Mouse (Mus musculus) gastrocnemius, adult 18-20 months (tissue): Measurements from ENCODE around the gene Zfp108. TPM values are rescaled to one million over a fixed set of nuclear protein-coding genes. Genes with fewer than 3 reads are reported as not detected.

Experiments
- DNase-seq: peaks from one replicate; pipeline ENCODE4 v3.0.0; 2021; ENCODE audit warnings: low spot score
- total RNA-seq, 2 experiments: library from RNA; stranded (reverse); gene quantifications; 2 replicates each; pipeline ENCODE4 v1.2.3; 2021

The Zfp108 gene
- total RNA-seq, 2 experiments from 2014 or later, result 1.8 to 2.1 TPM

DNA sequence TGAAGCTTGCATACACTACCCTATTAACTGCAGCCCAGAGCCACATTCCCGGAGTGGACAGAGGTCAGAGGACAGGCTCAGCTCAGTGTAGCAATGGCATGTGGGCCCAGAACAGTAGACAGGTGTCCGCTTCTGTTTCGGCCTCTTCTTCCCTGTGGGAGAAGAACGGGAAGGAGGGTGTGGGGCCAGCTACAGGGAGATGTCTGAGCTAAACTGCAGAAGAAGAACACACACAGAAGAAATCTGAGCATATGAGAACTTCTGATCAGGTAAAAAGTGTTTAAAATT is 26.2 kb downstream of the Zfp108 start:
- DNase-seq, result no peak

DNA sequence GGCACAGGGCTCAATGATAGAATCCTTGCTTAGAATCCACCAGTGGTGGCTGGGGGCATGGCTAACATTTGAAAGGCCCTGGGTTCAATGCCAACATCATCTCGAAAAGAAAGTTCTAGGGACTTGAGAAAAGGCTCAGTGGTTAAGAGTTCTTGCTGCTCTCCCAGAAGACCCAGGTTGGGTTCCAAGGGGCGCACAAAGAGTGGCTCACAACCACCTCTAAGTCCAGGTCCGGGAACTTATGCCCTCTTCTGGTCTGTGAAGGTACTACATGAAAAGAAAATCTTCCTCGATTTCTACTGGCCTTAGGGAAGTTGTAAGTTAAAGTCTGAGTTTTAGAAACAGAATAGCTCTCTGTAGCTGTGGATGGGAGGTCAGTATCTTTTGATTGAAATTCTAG is 31.5 kb downstream of the Zfp108 start:
- no peak for DNase-seq

DNA sequence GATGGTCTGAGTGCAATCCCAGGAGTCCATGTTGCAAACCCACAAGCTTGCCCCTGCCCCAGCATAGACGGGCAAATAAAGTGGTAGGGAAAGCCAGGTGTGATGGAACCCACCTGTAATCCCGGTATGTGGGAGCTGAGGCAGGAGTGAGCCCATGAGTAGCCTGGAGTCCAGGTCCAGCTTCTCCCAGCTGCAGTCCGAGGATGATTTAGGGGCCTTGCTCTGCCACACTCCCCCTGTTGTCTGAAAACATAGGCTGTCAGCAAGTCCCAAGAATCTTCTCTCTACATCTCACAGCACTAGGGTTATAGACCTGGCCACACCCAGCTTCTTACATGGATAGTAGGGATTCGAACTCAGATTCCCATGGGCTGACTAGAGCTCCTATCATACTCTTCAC is 32.3 kb downstream of the Zfp108 start:
- no peak for DNase-seq

DNA sequence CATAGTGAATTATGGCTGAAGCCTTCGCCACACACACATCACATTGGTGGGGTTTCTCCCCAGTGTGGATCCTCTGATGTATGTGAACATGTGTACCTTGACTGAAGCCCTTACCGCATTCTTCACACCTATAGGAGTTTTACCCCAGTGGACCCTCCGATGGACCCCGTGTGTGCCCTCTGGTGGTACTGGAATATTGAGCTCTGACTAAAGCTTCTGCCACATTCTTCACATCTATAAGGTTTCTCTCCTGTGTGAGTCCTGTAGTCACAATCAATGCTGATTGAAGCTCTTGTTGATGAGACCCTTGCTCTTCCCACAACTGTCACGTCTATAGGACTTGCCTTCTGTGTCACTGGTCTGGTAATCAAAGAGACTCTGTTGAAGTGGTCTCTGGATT is 33.1 kb downstream of the Zfp108 start:
- DNase-seq, result no peak

DNA sequence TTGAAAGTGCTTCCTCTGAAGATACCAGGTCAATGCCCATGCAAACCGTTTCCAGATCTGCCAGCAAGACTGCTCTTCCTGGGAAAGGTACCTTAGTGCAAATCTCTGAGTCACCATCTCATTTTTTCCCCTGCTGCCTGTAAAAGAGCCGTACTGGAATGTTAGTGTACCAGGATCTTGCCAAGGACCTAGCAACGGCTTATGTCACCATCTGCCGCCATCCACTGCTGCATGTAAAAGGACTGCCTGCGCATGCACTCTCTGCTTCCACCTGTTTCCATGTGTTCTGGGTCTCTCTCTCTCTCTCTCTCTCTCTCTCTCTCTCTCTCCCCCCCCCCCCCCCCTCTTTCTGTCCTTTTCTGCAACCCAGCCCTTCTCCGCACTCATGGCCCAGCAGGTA is 33.9 kb downstream of the Zfp108 start:
- no peak for DNase-seq

DNA sequence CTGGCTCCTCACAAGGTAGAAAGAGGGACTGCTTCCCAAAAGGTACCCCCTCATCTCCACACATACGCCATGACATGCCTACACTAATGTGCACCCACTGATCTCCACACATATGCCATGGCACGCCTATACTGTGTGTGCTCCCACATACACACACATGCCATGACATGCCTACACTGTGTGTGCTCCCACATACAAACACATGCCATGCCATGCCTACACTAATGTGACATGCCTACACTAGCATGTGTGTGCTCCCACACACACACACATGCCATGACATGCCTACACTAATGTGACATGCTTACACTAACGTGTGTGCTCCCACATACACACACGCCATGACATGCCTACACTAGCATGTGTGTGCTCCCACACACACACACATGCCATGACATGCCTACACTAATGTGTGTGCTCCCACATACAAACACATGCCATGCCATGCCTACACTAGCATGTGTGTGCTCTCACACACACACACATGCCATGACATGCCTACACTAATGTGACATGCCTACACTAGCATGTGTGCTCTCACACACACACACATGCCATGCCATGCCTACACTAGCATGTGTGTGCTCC is 35.6 kb downstream of the Zfp108 start:
- DNase-seq, result no peak

DNA sequence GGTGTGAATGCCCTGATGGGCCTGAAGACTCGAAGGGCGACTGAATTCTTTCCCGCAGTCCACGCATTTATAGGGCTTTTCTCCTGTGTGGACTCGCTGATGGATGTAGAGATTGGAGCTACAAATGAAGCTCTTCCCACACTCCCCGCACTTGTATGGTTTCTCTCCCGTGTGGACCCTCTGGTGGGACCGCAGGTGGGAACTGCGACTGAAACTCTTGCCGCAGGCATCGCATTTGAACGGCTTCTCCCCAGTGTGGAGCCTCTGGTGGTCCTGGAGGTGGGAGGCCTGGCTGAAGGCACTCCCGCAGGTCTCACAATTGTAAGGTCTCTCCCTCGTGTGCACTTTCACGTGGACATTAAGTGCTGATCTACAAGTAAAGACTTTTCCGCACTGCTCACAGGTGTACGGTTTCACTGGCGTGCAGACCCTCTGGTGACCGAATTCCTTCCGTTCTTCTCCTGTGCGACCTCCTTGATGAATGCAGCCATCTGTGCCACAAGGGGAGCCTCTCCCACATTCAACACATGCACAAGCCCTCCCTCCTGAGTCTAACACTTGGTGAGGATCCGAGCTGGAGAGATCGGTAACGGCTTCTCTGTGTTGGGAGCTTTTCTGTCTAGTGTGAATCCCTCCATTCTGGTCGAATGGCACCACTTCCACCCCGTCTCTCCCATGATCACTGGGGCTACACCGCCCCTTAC is 36.9 kb downstream of the Zfp108 start:
- DNase-seq, result no peak

DNA sequence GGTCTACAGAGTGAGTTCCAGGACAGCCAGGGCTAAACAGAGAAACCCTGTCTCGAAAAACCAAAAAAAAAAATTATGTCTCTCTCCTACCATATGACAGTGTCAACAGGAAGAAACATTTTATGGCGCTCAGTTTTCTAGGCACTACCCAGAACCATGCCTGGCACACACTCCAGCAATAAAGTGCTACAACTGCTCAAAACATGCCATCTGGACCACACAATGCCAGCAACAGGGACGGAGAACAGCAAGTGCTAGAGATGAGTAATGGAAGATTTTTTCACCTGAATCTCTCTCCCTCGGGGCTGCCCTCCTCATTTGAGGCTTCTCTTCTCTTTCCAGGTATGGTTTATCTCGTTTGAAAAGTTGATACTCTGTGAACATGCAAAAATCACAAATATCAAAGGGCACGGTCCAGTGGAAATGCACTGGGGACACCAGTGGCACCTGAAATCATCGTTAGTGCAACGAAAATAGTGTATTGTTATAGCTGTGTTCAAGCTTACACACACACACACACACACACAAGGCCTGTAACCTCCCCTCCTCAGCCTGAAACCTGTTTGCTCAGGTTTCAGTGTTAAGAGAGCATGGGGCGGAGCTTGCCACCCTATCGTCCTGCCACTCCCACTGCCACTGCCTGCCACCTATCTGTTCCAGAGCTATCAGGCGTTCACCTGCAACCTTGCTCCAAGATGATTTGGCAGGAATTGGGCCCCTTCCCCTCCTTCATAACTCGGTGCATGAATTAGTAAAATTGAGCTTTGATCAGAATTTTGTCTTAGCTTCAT is 38.7 kb downstream of the Zfp108 start:
- DNase-seq, result no peak

DNA sequence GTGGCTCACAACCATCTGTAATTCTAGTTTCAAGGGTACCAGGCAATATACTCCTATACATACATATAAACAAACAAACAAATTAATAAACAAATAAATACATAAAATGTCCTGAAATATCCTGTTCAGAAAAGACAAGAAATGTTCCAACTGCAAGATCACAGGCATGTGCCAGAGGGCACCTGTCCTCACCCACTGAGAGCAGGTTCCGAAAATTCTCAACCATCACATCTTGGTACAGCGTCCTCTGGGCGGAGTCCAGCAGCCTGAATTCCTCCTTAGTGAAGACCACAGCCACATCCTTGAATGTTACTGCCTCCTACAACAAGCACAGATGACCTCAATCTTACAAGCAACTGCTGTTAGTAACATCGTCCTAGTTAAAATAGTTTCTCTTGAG is 40.2 kb downstream of the Zfp108 start:
- DNase-seq, result no peak

DNA sequence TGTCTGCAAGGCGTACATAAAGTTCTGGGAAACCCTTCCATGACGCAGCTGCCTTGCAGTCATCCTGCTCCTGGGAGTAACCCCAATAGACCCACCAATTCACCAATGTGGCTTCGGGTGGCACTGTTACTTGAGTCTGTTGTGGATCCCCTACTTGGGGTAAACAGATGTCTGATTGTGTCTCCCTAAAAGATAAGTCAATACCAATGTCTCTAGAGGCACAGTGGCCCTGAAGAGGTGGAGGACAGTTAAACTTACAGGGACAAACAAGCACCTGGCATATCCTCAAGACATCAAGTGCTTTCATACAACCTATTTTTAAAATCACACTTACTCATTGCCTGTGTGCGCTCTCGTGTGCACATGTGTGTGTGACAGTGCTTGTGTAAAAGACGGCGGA is 40.8 kb downstream of the Zfp108 start:
- no peak for DNase-seq

DNA sequence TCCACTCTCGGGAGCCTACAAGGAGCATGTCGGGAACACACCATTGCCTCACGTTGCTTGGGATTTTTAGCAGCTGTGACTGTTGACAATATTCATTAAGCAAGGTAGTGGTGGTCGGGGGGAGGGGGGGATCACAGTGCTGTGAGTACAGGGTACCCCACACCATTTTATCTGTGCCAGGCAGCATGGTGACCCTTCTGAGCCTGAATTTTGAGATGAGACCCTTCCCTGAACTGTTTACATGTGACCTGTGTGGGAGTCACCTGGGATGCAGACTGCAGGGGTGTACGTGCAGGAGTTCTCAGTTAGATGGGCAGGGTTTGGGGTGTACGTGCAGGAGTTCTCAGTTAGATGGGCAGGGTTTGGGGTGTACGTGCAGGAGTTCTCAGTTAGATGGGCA is 41.8 kb downstream of the Zfp108 start:
- DNase-seq, result no peak

DNA sequence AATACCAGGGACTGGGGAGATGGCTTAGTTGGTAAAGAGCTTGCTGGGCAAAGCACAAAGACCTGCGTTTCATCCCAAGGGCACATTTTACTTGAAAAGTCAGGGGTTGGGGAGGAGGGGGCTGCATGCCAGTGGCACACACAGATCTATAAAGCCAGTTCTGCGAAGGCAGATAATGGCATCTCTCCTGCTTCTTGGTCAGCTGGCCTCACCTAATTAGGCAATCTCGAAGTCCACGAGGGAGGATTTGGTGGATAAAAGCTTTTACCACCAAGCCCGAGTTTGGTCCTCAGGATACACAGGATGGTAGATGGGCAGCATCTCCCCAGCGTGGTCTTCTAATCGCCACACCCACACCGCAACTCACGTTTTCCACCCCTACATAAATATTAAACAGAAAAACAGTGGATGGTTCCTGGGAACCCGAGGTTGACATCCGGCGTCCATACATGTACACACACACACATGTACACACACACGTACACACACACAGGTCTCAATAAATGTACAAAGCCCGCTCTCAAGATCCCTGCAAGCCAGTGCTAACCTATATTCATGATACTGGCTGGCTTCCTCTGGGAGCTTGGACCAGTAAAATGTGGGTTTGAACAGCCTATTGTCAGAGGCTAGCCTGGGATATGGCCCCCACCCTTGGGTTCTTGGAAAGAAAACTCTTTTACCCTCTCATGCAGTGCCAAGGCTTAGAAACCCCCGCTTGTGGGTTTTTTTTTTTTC is 42.9 kb downstream of the Zfp108 start:
- no peak for DNase-seq

DNA sequence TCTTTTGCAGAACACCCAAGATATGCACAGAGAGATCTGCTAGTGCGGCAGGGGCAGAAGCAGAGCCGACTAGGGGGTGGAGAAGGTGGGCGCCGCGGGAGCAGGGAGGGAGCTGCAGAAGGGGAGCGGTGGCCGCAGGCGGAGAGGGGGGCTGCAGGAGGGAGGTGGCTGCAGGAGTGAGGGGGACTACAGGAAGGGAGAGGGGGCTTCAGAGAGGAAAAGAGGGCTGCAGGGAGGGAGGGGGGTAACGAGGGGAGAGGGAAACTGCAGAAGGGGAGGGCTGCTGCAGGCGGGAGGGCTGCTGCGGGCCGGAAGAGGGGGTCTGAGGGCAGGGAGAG is 44.0 kb downstream of the Zfp108 start:
- DNase-seq, result no peak

DNA sequence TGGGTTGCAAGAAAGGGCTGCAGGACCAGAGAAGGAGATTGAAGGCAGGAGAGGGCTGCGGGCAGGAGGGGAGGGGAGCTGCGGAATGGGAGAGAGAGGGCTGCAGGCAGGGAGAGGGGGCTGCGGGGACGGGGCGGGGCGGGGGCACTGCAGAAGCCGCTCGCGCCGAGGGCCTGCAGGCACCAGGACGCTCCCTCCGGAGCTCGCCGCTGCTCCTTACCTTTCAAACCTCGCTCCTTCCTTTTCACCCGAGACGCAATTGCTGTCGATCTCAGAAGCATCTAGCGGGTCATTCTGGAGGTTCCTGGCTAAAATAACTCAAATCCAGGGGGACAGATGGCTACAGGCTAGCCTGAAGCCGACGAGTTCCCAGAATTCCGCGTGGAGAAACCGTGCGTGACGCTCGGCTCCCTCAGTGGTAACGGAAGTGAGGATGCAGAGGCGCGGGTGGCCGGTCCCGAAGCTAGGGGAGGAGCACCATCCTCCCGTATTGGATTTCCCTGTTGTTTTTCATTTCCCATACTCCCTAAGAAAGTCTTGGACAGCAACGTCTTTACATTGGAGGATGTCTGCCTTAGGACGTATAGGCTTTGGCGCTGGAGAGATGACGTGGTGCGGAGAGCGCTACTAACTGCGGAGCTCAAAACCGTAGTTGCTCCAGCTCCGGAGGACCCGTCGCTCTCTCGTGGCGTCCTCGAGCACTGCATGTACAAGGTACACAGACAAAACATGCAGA is 44.5 kb downstream of the Zfp108 start:
- DNase-seq, result peak; percentile 66

DNA sequence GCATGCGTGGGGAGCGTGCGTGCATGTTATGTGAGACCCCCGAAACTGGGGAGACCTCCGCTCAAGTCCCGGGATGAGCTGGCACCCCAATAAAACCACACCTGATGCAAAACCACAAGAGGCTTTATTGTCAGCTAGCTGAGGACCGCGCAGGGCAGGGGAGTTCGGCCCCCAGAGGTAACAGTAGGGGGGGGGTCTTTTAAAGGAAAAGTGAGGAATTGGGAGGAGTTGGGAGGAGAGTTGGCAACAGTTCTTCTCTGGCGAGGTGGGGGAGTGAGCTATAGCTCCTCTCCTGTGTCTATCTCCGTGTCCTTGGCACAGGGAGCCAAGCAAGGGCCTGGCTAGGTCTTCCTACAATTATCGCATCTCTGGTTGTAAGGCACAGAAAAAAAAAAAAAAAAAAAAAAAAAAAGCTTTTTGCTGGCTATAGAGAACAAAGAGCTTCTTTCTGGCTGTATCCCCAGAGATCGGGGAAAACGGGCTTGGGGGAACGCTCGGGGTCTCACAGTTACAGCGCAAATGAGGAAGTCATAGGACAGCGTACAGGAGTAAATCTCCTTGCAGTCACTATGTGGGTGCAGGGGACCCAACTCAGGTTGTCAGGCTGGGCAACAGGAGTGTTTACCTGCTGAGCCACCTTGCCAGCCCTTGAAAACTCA is 45.4 kb downstream of the Zfp108 start:
- peak; percentile 14 for DNase-seq

DNA sequence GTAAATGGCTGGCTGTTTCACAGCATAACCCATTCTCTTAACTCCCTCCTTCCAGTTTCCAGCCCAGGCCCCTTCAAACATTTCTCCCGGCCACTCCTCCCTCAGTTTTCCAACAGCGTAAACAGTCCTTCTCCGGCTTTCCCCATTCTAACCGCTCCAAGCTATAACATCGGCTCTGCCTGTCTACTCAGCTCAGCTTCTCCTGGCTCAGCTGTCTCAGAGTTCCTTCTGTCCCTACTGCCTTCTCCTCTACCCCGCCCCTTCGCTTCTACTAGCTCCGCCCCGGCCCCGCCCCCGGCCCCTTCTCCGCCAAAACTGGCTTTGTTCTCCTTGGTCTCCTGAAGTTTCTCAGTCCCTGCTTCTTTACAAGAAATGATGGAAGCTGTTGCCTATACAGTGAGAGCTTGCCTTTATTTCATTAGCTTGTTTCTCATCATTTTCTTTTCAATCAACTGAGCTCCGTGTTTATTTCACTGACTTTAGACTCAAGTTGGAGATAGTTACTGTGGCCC is 46.2 kb downstream of the Zfp108 start, which contains the start of gene Zfp61:
TSS of gene Zfp61 (minus strand) at position 462 of the 512 bp plus-strand sequence.
- DNase-seq, result peak; percentile 21

Other genes with a start within 250 kb of the Zfp108 start
- not detected for gene Vmn1r183, start 201.5 kb upstream of the Zfp108 start, total RNA-seq
- 10 to 100 TPM; 17.1 to 17.2 TPM for gene Zfp180, start 172.9 kb upstream of the Zfp108 start, total RNA-seq
- 1 to 10 TPM; 5.3 to 5.7 TPM for gene Zfp112, start 142.5 kb upstream of the Zfp108 start, total RNA-seq
- gene Zfp235, start 120.6 kb upstream of the Zfp108 start, total RNA-seq, result 1 to 10 TPM; 3.5 TPM
- gene Zfp114, start 79.7 kb upstream of the Zfp108 start, total RNA-seq, result under 1 TPM; 0.07 to 0.28 TPM
- 1 to 10 TPM; 2.3 to 2.4 TPM for gene Zfp111, start 43.4 kb upstream of the Zfp108 start, total RNA-seq
- 1 to 10 TPM; 2.4 to 2.6 TPM for gene Zfp109, start 17.2 kb upstream of the Zfp108 start, total RNA-seq
- 1 to 10 TPM; 7.0 TPM for gene Zfp93, start 15.6 kb downstream of the Zfp108 start, total RNA-seq
- gene Zfp61, start 46.4 kb downstream of the Zfp108 start, total RNA-seq, result 1 to 10 TPM; 2.2 to 2.6 TPM
- gene Zfp94, start 61.9 kb downstream of the Zfp108 start, total RNA-seq, result 1 to 10 TPM; 1.7 to 2.1 TPM
- not detected for gene Tescl, start 79.1 kb downstream of the Zfp108 start, total RNA-seq
- gene Lypd5, start 94.4 kb downstream of the Zfp108 start, total RNA-seq, result not detected
- under 1 TPM; 0.46 to 0.50 TPM for gene Kcnn4, start 115.5 kb downstream of the Zfp108 start, total RNA-seq
- 10 to 100 TPM; 10.3 to 11.0 TPM for gene Smg9, start 144.8 kb downstream of the Zfp108 start, total RNA-seq
- not detected for gene Irgc1, start 197.5 kb downstream of the Zfp108 start, total RNA-seq
- 1 to 10 TPM in 1 of 2 experiments, under 1 TPM in 1; 0.87 to 1.4 TPM for gene Plaur, start 207.7 kb downstream of the Zfp108 start, total RNA-seq
- 1 to 10 TPM; 2.3 to 3.4 TPM for gene Cadm4, start 227.2 kb downstream of the Zfp108 start, total RNA-seq